Comparison of ENCODE assay signal across 8 mouse cellular contexts in the genomic region with DNA sequence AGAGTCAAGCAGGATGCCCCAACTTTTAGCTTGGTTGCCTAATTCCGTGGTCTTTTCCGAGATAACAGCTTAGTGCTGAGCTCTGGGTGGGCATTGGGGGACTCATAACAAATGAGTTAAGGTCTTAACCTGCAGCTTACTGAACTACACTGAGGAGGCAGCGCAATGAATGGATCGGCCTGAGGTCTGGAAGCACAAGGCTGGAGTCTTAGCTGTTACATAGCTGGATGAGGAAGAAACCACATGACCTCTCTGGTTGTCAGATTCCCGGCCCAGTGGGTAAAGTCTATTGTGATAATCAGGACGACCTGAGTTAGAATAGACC. TPM values are rescaled to one million over a fixed set of nuclear protein-coding genes. Genes with fewer than 3 reads are reported as not detected.
A peak's percentile ranks its signal among the peaks of the same experiment; 100 is the strongest.
DNase-seq lines count a peak whose midpoint lies in the region; ATAC-seq lines count a peak whose summit lies in the region.

No protein-coding gene starts in this region.

- peaks cover 18% of the 10 kb centered on the region for H3K4me1 ChIP-seq in erythroblast, embryonic 14.5 days (ENCODE audit: control insufficient read depth)
- H3K4me1 ChIP-seq in neural tube, embryonic 11.5 days (ENCODE audit: control insufficient read depth, insufficient read depth, low read length), result 0 out of 2 replicates have a peak, but pooled peaks cover 6% of the 10 kb centered on the region
- peaks cover 12% of the 10 kb centered on the region for H3K4me1 ChIP-seq in liver, embryonic 11.5 days (replicated peaks; ENCODE audit: control insufficient read depth, insufficient read depth, low read length)

- ATAC-seq in erythroblast, adult 5-6 weeks (replicated peaks; ENCODE audit: low FRiP score, poor library complexity, severe bottlenecking), result no peak
- ATAC-seq in neural tube, embryonic 11.5 days (ENCODE audit: insufficient read depth, low FRiP score, low TSS enrichment), result no peak
- no peak for ATAC-seq in liver, embryonic 11.5 days (replicated peaks; ENCODE audit: low FRiP score)

- H3K36me3 ChIP-seq in erythroblast, embryonic 14.5 days (ENCODE audit: control insufficient read depth), result no peaks in the 10 kb centered on the region
- no peaks in the 10 kb centered on the region for H3K36me3 ChIP-seq in neural tube, embryonic 11.5 days (ENCODE audit: control insufficient read depth, insufficient read depth, low read length)
- no peaks in the 10 kb centered on the region for H3K36me3 ChIP-seq in liver, embryonic 11.5 days (ENCODE audit: control insufficient read depth, insufficient read depth, low read length)

- no peak for DNase-seq in neural tube, embryonic 11.5 days (ENCODE audit: low spot score)
- no peak for DNase-seq in neural tube, embryonic 10.5 days (ENCODE audit: extremely low spot score, low spot score)
- DNase-seq in liver, embryonic 11.5 days (ENCODE audit: low spot score), result no peak
- DNase-seq in B cell, adult 2 months, result no peak
- DNase-seq in ovary, postnatal 36 days (ENCODE audit: low spot score), result no peak
- DNase-seq in layer of hippocampus, postnatal 10 days (ENCODE audit: low spot score in 2 of 2), result no peak

- peak overlapping the region; percentile 72 for H3K4me3 ChIP-seq in erythroblast, embryonic 14.5 days (replicated peaks)
- H3K4me3 ChIP-seq in neural tube, embryonic 11.5 days (ENCODE audit: low read depth, low read length), result peak overlapping the region; percentile 55
- peak overlapping the region; percentile 70 for H3K4me3 ChIP-seq in liver, embryonic 11.5 days (ENCODE audit: low read depth, low read length)

- WGBS in neural tube, embryonic 11.5 days, result 16% methylated on average over 6 of the region's 6 CpGs
- WGBS in liver, embryonic 11.5 days, result 25% methylated on average over 6 of the region's 6 CpGs

- H3K27ac ChIP-seq in neural tube, embryonic 11.5 days (ENCODE audit: low read depth, low read length), result no peak overlapping the region
- no peak overlapping the region for H3K27ac ChIP-seq in liver, embryonic 11.5 days (ENCODE audit: low read depth, low read length)

- H3K9me3 ChIP-seq in erythroblast, embryonic 14.5 days (ENCODE audit: control insufficient read depth, low read length), result no peaks in the 10 kb centered on the region
- H3K9me3 ChIP-seq in neural tube, embryonic 11.5 days (ENCODE audit: control insufficient read depth, low read length), result no peaks in the 10 kb centered on the region
- H3K9me3 ChIP-seq in liver, embryonic 11.5 days (ENCODE audit: control insufficient read depth, low read length), result no peaks in the 10 kb centered on the region

- no peak overlapping the region for H3K9ac ChIP-seq in neural tube, embryonic 11.5 days (ENCODE audit: low read length)
- H3K9ac ChIP-seq in liver, embryonic 11.5 days (ENCODE audit: low read depth, low read length), result peak overlapping the region; percentile 65; the same call in 1 of the 2 replicates

- peak overlapping the region; percentile 93 for H3K4me2 ChIP-seq in neural tube, embryonic 11.5 days (ENCODE audit: low read depth)
- peak overlapping the region; percentile 89 for H3K4me2 ChIP-seq in liver, embryonic 11.5 days

- peaks cover 49% of the 10 kb centered on the region for H3K27me3 ChIP-seq in erythroblast, embryonic 14.5 days (ENCODE audit: control insufficient read depth)
- peaks cover 22% of the 10 kb centered on the region for H3K27me3 ChIP-seq in neural tube, embryonic 11.5 days (ENCODE audit: control insufficient read depth, insufficient read depth, low read length)
- peaks cover 22% of the 10 kb centered on the region for H3K27me3 ChIP-seq in liver, embryonic 11.5 days (replicated peaks; ENCODE audit: control insufficient read depth, insufficient read depth, low read length)

RNA-seq across cellular contexts. Expression of gene 6030445D17Rik, which starts 0.3 kb away (rescaled TPM):
- not detected in 2 replicates for polyA plus RNA-seq in erythroblast, embryonic 14.5 days (2012)
- total RNA-seq in erythroblast, adult 5-6 weeks (2015; ENCODE audit: low replicate concordance), result not detected in 2 replicates
- total RNA-seq in erythroblast, adult 5-6 weeks (2017; ENCODE audit: low replicate concordance), result not detected in 2 replicates
- 0.13 TPM in 1 of 2 replicates, not detected in the other for polyA plus RNA-seq in neural tube, embryonic 11.5 days (2014; fragmentation: Nextera tagmentation; extraction: Ambion mirVana)
- polyA plus RNA-seq in liver, embryonic 11.5 days (2014; fragmentation: Nextera tagmentation; extraction: Ambion mirVana), result not detected in 2 replicates
- total RNA-seq in layer of hippocampus, postnatal 10 days (2021), result under 1 TPM; 0.62 TPM

RNA-seq across cellular contexts. Expression of gene Luzp1, which starts 7.8 kb away (rescaled TPM):
- 0.05 and 0.15 TPM in 2 replicates for polyA plus RNA-seq in erythroblast, embryonic 14.5 days (2012)
- total RNA-seq in erythroblast, adult 5-6 weeks (2015; ENCODE audit: low replicate concordance), result 0.42 and 1.2 TPM in 2 replicates
- 1.0 and 10.7 TPM in 2 replicates for total RNA-seq in erythroblast, adult 5-6 weeks (2017; ENCODE audit: low replicate concordance)
- polyA plus RNA-seq in neural tube, embryonic 11.5 days (2014; fragmentation: Nextera tagmentation; extraction: Ambion mirVana), result 79.9 and 95.7 TPM in 2 replicates
- polyA plus RNA-seq in liver, embryonic 11.5 days (2014; fragmentation: Nextera tagmentation; extraction: Ambion mirVana), result 44.7 TPM in 2 replicates
- total RNA-seq in layer of hippocampus, postnatal 10 days (2021), result 10 to 100 TPM; 47.3 to 50.2 TPM

RNA-seq across cellular contexts. Expression of gene Htr1d, which starts 38.4 kb away (rescaled TPM):
- polyA plus RNA-seq in erythroblast, embryonic 14.5 days (2012), result not detected in 2 replicates
- total RNA-seq in erythroblast, adult 5-6 weeks (2015; ENCODE audit: low replicate concordance), result not detected in 2 replicates
- total RNA-seq in erythroblast, adult 5-6 weeks (2017; ENCODE audit: low replicate concordance), result not detected in 2 replicates
- 0.17 and 0.24 TPM in 2 replicates for polyA plus RNA-seq in neural tube, embryonic 11.5 days (2014; fragmentation: Nextera tagmentation; extraction: Ambion mirVana)
- polyA plus RNA-seq in liver, embryonic 11.5 days (2014; fragmentation: Nextera tagmentation; extraction: Ambion mirVana), result 0.06 TPM in 1 of 2 replicates, not detected in the other
- 1 to 10 TPM in 1 of 2 experiments, under 1 TPM in 1; 0.98 to 1.3 TPM for total RNA-seq in layer of hippocampus, postnatal 10 days (2021)

Comparison
In these comparisons a context has a peak if more than half of its experiments do, and no peak if none do; other contexts are left out.
1. RNA of gene Luzp1, which starts 7.8 kb away (polyA plus RNA-seq): 79.9 to 95.7 TPM in neural tube, embryonic 11.5 days and 44.7 TPM in liver, embryonic 11.5 days; 0.05 to 0.15 TPM in erythroblast, embryonic 14.5 days; every median in the first group is over 10 times any median in the second.
2. Peak in every context shown above with its lines, with median percentiles within 50 percentile points of each other: H3K4me3 ChIP-seq.